Mouse (Mus musculus): ENCODE data around the gene Abcd3.

DNA sequence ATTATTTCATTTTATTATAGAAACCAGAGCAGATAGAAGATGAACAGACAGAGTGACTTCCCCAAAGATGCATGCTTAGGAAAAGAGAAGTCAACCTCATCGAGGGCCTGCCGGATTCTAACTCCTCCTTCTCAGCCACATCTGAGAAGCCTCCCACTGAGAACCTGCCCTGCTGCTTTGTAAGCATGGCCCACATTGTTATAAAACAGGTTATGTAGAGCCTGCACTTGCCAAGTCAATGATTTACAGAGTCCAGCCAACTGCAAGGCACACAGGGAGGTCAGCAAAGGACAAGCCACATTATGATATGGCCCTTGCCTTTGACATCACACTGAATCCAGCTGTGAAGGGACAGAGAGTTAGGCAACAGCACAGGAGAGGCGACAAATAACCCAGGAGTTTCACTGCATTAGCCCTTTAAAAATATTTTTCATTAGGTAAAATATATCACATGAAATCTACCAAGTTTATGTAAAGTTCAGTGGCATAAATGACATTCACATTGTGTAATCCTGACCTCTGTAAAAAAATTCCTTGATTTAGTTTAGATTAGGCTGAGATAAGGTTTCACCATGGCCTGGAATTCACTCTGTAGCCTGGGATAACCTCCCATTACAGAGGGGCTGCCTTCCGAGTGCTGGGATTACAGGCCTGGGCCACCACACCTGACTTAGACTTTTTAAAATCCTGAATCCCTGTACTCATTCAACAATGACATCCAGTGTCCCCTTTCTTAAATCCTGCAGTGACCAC, 37.1 kb upstream of the Abcd3 start:
- TF ChIP-seq MAFK (IDR thresholded peaks at IDR 0.05; ENCODE audit: insufficient read depth, low read depth, low read length) (no peak), HCFC1 (IDR thresholded peaks at IDR 0.05; ENCODE audit: borderline replicate concordance, insufficient read depth, low read length) (no peak)

Measured in ES-E14 (cell line).